Mouse (Mus musculus): ENCODE measurements around the gene Itpr2.

The Itpr2 gene

GRCm38 (mm10) chr6:146112211-146112610, 389.8 kb downstream of the Itpr2 start:
- no peak for DNase-seq (ENCODE audit: low read depth, low spot score)

- no peak for DNase-seq (ENCODE audit: low read depth, low spot score)
Measured at GRCm38 (mm10) chr6:146111781-146112180, 390.2 kb downstream of the Itpr2 start.

GRCm38 (mm10) chr6:146110832-146111741, 390.9 kb downstream of the Itpr2 start:
- DNase-seq (ENCODE audit: low read depth, low spot score) = no peak

- DNase-seq (ENCODE audit: low read depth, low spot score) = no peak
Measured at GRCm38 (mm10) chr6:146110425-146110824, 391.6 kb downstream of the Itpr2 start.

DNA sequence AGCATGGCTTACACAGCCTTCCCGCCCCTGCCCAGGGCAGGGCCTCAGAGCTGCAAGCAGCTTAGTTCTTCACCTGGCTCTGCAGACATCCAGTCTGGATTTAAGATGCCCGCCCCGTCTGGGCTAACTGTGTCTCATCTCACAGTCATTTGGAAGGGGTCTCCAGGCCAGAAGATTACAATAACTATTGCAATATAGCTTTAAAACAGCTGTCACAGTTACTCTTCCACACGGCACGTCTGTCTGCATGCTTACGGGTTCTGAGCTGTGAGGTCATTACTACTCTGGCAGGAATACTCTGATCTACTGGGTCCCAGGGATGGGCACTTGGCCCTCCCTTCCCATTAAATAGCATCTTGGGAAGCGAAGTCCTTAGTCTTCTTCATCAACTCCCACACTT, 393.3 kb downstream of the Itpr2 start:
- no peak for DNase-seq (ENCODE audit: low read depth, low spot score)

- peak; percentile 54 for DNase-seq (ENCODE audit: low read depth, low spot score)
Measured at GRCm38 (mm10) chr6:146107117-146107832, 394.7 kb downstream of the Itpr2 start.

DNA sequence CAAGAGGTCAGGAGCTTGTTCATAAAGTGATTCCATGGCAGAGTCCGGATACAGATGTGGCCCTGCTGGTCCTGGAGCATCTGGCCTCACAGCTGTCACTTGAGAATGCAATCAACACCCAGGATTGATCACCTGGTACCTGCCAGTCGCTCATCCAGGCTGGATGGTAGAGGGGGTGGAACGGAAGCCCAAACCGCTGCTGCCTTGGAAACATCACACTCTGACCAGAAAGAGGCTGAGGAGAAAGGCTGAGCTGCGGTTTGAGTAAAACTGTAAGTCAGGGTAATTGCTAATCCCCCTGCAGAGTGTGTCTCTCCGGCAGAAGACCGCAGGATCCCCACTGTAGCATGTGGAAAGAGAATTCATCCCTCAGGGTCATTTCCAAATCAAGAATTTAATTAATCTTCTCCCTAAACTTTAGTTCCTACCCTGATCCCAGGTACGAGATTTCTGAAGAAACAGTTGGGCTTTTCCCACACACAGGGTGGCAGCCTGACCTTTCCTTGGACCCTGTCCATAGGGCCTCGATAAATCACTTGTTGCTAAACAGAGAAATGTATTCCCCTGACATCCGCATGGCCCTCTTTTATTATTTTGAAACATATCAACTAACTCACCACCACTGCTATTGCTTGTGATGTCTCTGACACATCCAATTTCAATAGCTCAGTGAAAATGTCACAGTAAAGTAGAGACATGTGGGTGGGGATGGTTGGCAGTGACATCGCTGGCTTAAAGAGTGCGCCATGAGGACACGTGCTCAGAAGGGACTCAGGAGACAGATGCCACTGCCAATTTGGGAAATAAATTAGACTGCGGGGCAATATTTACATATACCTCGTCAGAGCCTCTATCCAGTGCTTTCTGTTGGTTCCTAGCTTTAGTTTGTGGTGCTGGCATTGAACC, 418.7 kb downstream of the Itpr2 start:
- DNase-seq (ENCODE audit: low read depth, low spot score) = no peak

- DNase-seq (ENCODE audit: low read depth, low spot score) = no peak
Measured at GRCm38 (mm10) chr6:146082476-146082875, 419.5 kb downstream of the Itpr2 start.

DNA sequence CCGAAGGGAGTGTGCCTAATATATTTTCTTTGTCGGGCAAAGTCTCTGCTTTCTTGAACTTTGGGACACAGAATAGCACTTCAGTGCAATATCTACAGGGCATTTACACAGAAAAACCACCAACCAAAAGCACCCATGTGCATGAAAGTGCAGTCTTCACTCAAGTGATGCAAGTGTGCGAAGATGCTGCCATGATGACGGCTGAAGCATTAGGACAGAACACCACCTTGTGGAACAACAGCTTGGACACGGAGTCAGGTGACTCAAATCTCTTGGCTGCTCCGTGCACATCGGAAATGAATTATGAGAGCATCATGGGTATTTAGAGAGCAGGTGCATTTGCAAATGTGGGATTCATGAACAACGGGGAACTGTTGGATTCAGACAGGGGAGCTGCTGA, 420.4 kb downstream of the Itpr2 start:
- no peak for DNase-seq (ENCODE audit: low read depth, low spot score)

GRCm38 (mm10) chr6:146080546-146081512, 421.2 kb downstream of the Itpr2 start:
- peak; percentile 88 for DNase-seq (ENCODE audit: low read depth, low spot score)

- peak; percentile 85 for DNase-seq (ENCODE audit: low read depth, low spot score)
Measured at GRCm38 (mm10) chr6:146079734-146080443, 422.1 kb downstream of the Itpr2 start.

GRCm38 (mm10) chr6:146079261-146079660, 422.8 kb downstream of the Itpr2 start:
- peak; percentile 84 for DNase-seq (ENCODE audit: low read depth, low spot score)

- no peak for DNase-seq (ENCODE audit: low read depth, low spot score)
Measured at GRCm38 (mm10) chr6:146078136-146078535, 423.9 kb downstream of the Itpr2 start.

DNA sequence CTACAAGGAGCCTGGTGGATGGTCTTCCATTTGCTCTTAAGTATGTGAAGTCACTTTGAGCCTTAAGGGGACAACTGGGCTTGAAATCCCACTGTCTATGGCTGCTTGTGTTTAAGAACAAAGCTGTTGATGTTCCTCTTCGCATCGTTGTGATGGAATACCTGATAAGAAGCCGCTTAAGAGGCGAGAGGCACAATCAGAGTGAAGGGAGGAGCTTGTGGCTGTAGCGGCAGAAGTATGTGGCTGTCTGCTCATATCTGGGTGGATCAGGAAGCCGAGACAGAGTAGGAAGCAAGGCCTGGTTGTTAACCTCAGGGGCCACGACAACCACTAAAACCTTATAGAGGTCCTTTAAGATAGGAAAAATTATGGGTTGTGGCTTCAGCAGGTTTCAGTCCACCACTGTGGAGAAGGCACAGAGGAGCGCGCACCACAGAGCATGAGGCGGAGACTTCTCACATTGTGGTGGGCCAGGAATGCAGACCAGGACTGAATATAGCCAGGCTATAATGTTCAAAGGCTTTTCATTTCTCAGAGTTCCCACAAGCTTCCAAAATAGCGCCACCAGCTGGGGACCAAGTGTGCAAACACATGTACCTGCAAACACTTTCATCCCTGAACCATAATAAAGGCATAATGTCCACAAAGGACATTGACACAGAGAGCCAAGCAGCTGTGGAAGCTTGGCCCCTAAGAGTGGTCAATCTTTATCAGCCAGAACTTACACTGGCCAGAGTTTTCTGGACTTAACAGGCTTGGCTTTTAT, 424.7 kb downstream of the Itpr2 start:
- DNase-seq (ENCODE audit: low read depth, low spot score) = peak; percentile 19

DNA sequence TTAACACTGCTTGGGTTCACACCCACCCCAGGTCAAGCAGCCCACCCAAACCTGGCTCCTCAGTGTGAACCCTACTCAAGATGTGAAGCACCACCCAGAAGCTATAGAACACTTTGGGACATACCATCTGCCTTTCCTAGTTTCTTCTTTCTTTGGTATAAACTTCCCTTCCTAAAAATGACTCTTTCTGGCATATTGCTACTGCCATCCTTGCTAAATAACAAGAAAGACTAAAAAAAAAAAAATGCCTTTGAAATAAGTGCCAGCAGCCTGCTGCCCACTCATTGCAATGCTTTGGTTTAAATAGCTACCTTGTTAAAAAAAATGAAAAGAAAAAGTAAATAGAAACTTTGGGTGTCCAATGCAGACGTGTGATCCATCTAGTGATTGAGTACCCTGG, 429.2 kb downstream of the Itpr2 start:
- DNase-seq (ENCODE audit: low read depth, low spot score) = no peak

DNA sequence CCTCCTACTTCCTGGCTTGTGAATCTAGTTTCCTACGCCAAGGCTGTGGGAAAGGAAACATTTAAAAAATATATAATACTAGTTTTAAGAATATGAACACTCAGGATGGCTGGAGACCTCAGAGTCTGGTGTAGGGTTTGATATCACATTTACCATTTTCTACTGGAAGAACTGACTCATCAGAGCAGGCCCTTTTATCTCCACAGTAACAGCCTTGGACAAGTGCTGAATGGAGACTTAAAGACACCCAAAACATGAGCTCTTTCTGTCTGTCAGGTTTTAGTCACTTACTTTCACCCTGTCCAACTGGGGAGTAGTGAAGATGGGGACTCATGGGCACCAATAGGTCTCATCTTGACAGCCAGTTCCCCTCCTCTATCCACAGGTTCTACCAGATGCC, 430.1 kb downstream of the Itpr2 start:
- no peak for DNase-seq (ENCODE audit: low read depth, low spot score)
